Mouse (Mus musculus) telencephalon, adult 2 months (tissue): ENCODE data around the gene Comt.

Source experiments
- DNase-seq: peaks from one replicate; pipeline ENCODE4 v3.0.0-alpha.2; 2011; ENCODE audit warnings: low read depth, low spot score

Gene Comt

GRCm38 (mm10) chr16:18357977-18358376 is 68.7 kb downstream of the Comt start:
- DNase-seq, result no peak

DNA sequence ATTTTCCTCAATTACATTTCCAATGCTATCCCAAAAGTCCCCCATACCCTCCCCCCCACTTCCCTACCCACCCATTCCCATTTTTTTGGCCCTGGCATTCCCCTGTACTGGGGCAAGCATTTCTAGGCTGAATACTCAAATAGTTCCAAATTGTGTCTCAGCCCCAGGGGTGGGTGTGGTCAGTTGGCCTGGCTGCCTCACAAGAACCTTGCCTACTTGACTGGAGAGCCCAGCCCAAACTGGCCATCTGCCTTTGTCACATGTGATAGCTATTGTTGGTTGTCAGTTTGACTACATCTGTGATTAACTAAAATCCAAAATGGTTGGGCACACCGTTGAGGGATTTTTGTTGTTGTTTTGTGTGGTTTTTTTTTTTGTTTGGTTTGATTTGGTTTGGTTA is 69.7 kb downstream of the Comt start:
- no peak for DNase-seq
